Mouse (Mus musculus) lung, adult 2 months (tissue): ENCODE measurements around the gene Phf21a.
A peak's percentile ranks its signal among the peaks of the same experiment; 100 is the strongest.

Experiments used
- CTCF ChIP-seq: fragments of 200-500 bp; IDR thresholded peaks from 2 replicates; pipeline ENCODE4 v1.5.1; 2011; ENCODE audit warnings: mild to moderate bottlenecking, low read length, control low read depth; ENCODE audit not compliant: insufficient read depth
- POLR2A ChIP-seq: fragments of 200-500 bp; IDR thresholded peaks from 2 replicates; pipeline ENCODE4 v1.6.1; 2011; ENCODE audit warnings: low read depth, mild to moderate bottlenecking, control low read depth, low read length, borderline replicate concordance; ENCODE audit errors: extremely low read depth

- TF ChIP-seq CTCF (peak; percentile 83), POLR2A (no peak)
Observed at GRCm38 (mm10) chr2:92058469-92058868, 34.4 kb upstream of the Phf21a start.
